Mouse (Mus musculus) liver, embryonic 14.5 days (tissue): ENCODE results near the gene Hnrnpa1. TPM values are rescaled to one million over a fixed set of nuclear protein-coding genes. Genes with fewer than 3 reads are reported as not detected.

Source experiments
- ATAC-seq: fragments of 200-750 bp; cut with Nextera tagmentation; 2 replicates; pipeline ENCODE4 v1.8.0; 2017; ENCODE audit warnings: moderate number of reproducible peaks, mild to moderate bottlenecking, moderate library complexity; ENCODE audit not compliant: insufficient read depth
- DNase-seq, 3 experiments: peaks; one replicate each; pipeline ENCODE4 v3.0.0-alpha.2; 2012 to 2013; ENCODE audit warnings: low read depth in 3 of 3, low spot score in 3 of 3
- H3K27ac ChIP-seq: fragments of 300-500 bp; sonication (generic); 2 replicates; pipeline ENCODE4 v1.5.1; 2014; ENCODE audit warnings: moderate library complexity, mild to moderate bottlenecking, control low read depth, inconsistent platforms
- H3K27me3 ChIP-seq: fragments of 300-500 bp; sonication (generic); 2 replicates; pipeline ENCODE4 v1.6.1; 2014; ENCODE audit warnings: mild to moderate bottlenecking, low read length, moderate library complexity; ENCODE audit not compliant: control insufficient read depth, insufficient read depth
- H3K36me3 ChIP-seq: fragments of 300-500 bp; sonication (generic); replicated peaks from 2 replicates; pipeline ENCODE4 v1.6.1; 2014; ENCODE audit warnings: low read depth; ENCODE audit not compliant: control insufficient read depth, insufficient read depth
- H3K4me1 ChIP-seq, 2 experiments: fragments of 200-500 bp in 1 of 2; fragments of 300-500 bp in 1 of 2; sonication (generic) in 1 of 2; replicated peaks; 2 replicates each; pipeline ENCODE4 v1.6.1; 2012 to 2014; ENCODE audit warnings: antibody characterized with exemption in 1 of 2, inconsistent platforms in 1 of 2, low read length in 1 of 2; ENCODE audit not compliant: control insufficient read depth in 2 of 2, insufficient read depth in 2 of 2
- H3K4me2 ChIP-seq: fragments of 300-500 bp; sonication (generic); 2 replicates; pipeline ENCODE4 v1.6.1; 2014; ENCODE audit warnings: low read depth, mild to moderate bottlenecking, control low read depth, moderate library complexity
- H3K4me3 ChIP-seq, 2 experiments: fragments of 200-500 bp in 1 of 2; fragments of 300-500 bp in 1 of 2; sonication (generic) in 1 of 2; 2 replicates each; pipeline ENCODE4 v1.5.1; 2012 to 2014; ENCODE audit warnings: low read depth in 2 of 2, low read length in 2 of 2, mild to moderate bottlenecking in 2 of 2, control low read depth in 1 of 2, inconsistent platforms in 1 of 2, moderate library complexity in 1 of 2; ENCODE audit not compliant: insufficient read depth in 1 of 2
- H3K9ac ChIP-seq: fragments of 300-500 bp; sonication (generic); replicated peaks from 2 replicates; pipeline ENCODE4 v1.6.1; 2014; ENCODE audit warnings: mild to moderate bottlenecking, control low read depth, moderate library complexity
- H3K9me3 ChIP-seq: fragments of 300-500 bp; sonication (generic); 2 replicates; pipeline ENCODE4 v1.6.1; 2016; ENCODE audit warnings: low read length, mixed read lengths; ENCODE audit not compliant: control insufficient read depth
- CTCF ChIP-seq: IDR thresholded peaks from 2 replicates; pipeline ENCODE4 v1.5.1; 2016; ENCODE audit warnings: antibody characterized with exemption, low read depth, control low read depth
- EP300 ChIP-seq: IDR thresholded peaks from 2 replicates; pipeline ENCODE4 v1.6.1; 2016; ENCODE audit warnings: antibody characterized with exemption, low read depth
- WGBS: fragments of 180-500 bp; shearing (Covaris S2); extraction: QIAGEN DNeasy Blood & Tissue Kit; methylation state at CpG from one replicate; pipeline ENCODE4 v1.1.7; 2014; ENCODE audit not compliant: insufficient replicate concordance; 5-methylcytosine and 5-hydroxymethylcytosine counted together
- microRNA counts: library from miRNA; unstranded; fragments of <30 nt; microRNA quantifications from one replicate; lab custom pipeline; 2016
- microRNA-seq: library from miRNA; unstranded; fragments of <30 nt; microRNA quantifications from one replicate; pipeline ENCODE4, GENCODE M21; 2016
- polyA plus RNA-seq, 2 experiments: library from polyadenylated mRNA; depleted of rRNA in 1 of 2; stranded (reverse) in 1 of 2; unstranded in 1 of 2; fragments of >200 nt; fragmentation: Nextera tagmentation in 1 of 2; extraction: Ambion mirVana in 1 of 2; gene quantifications; 2 replicates each; pipeline versions ENCODE4 v1.2.1 to v1.2.3; 2012 to 2014

Gene Hnrnpa1
- polyA plus RNA-seq, 2 experiments = 240 to 510 TPM

DNA sequence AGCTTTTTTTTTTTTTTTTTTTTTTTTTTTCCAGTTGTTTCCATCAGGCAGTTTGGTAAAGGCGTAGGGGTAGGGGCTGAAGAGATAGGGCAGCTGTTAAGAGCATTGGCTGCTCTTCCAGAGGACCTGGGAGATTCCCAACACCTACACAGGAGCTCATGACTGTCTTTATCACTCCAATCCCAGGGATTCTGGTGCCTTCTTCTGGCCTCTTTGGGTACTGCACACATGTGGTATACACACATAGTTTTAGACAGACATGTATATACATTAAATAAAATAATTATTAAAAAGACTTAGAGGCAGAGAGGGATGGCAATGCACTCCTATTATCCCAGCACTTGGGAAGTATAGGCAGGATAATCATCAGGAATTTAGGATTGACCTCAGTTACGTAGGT, 53.1 kb downstream of the Hnrnpa1 start:
- Histone ChIP-seq H3K4me1 (no peaks in the 10 kb centered on the region), H3K27ac (no peak overlapping the region), H3K4me2 (no peak overlapping the region), H3K9me3 (no peaks in the 10 kb centered on the region), H3K27me3 (no peaks in the 10 kb centered on the region), H3K9ac (no peak overlapping the region), H3K36me3 (peaks cover 76% of the 10 kb centered on the region), H3K4me3 (no peak overlapping the region)
- no peak for ATAC-seq
- TF ChIP-seq CTCF (peak; percentile 47), EP300 (no peak)
- 94% methylated on average over 2 of the region's 2 CpGs for WGBS
- DNase-seq = no peak

DNA sequence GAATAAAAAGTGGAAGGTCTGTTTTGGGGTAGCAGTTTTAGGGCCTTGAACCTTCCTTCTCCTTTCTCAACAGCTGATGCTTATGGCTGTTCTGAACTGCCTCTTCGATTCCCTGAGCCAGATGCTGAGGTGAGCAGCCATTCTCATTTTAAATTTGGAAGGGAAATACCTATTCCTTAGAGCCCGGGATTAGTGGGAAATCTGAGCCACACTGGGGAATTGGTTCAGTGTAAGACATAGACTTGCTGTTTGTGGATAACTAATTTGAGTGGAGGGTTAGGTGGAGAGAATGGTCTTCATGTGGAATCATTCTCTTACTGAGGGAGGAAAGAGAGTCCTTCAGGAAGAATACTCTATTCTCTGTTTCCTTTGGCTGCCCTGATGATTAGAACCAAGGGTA, 54.4 kb downstream of the Hnrnpa1 start:
- WGBS = 81% methylated on average over 2 of the region's 2 CpGs

DNA sequence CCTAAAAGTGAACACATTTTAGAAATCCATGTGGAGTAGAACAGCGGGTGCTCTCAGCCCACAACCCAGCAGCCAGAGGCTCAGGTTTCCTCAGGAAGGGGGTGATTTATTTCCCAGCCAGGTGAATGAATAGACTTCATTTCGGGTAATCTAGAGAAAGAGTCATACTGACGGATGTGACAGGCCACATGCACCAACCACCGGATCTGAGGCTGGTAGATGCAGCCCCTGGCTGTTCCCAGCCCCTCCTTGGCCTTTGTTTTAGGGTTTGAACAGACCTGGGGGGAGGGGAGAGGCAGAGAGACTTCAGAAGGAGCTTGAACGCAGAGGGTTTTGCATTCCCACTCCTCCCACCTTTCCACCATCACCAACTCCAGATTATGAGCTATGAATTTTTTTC, 55.6 kb downstream of the Hnrnpa1 start:
- H3K4me3 ChIP-seq = no peak overlapping the region
- H3K36me3 ChIP-seq = peaks cover 59% of the 10 kb centered on the region
- TF ChIP-seq CTCF = no peak
- TF ChIP-seq EP300 = no peak
- no peak overlapping the region for H3K4me2 ChIP-seq
- DNase-seq (no peak), ATAC-seq (no peak)
- H3K9me3 ChIP-seq = no peaks in the 10 kb centered on the region
- H3K4me1 ChIP-seq = no peaks in the 10 kb centered on the region
- H3K27me3 ChIP-seq = no peaks in the 10 kb centered on the region
- no peak overlapping the region for H3K27ac ChIP-seq
- no peak overlapping the region for H3K9ac ChIP-seq
- WGBS = 36% methylated on average over 5 of the region's 5 CpGs

More for the DNA sequence above, 54.4 kb downstream of the Hnrnpa1 start:
- no peak overlapping the region for H3K9ac ChIP-seq
- no peak overlapping the region for H3K4me3 ChIP-seq
- no peaks in the 10 kb centered on the region for H3K27me3 ChIP-seq
- no peaks in the 10 kb centered on the region for H3K9me3 ChIP-seq
- ATAC-seq (no peak), DNase-seq (no peak)
- no peak overlapping the region for H3K27ac ChIP-seq
- no peaks in the 10 kb centered on the region for H3K4me1 ChIP-seq
- H3K4me2 ChIP-seq = no peak overlapping the region
- TF ChIP-seq EP300 = no peak
- TF ChIP-seq CTCF = no peak
- H3K36me3 ChIP-seq = peaks cover 68% of the 10 kb centered on the region

MicroRNA genes within 50 kb of the gene (microRNA counts, 519-probe panel; counts per million panel counts)
- microRNA mmu-miR-148b (lab: Ali Mortazavi, UCI) = 6,207 counts per million, percentile 48 among the panel's probes with 10 or more counts

Small RNA genes lying within 50 kb of the gene (microRNA-seq; reads per million reads assigned to microRNA genes)
- 847 reads per million, percentile 71 among the genes with 10 or more reads in this experiment for gene Mir148b

Other genes starting within 250 kb of the Hnrnpa1 start
- 0.04 TPM in 1 of 2 replicates, not detected in the other for gene Hoxc8, start 249.8 kb upstream of the Hnrnpa1 start, polyA plus RNA-seq (2012; rRNA removed)
- 0.04 TPM in 1 of 2 replicates, not detected in the other for gene Hoxc8, start 249.8 kb upstream of the Hnrnpa1 start, polyA plus RNA-seq (2014; fragmentation: Nextera tagmentation; extraction: Ambion mirVana)
- 0.06 TPM in 2 replicates for gene Hoxc6, start 242.2 kb upstream of the Hnrnpa1 start, polyA plus RNA-seq (2012; rRNA removed)
- 0.14 TPM in 1 of 2 replicates, not detected in the other for gene Hoxc6, start 242.2 kb upstream of the Hnrnpa1 start, polyA plus RNA-seq (2014; fragmentation: Nextera tagmentation; extraction: Ambion mirVana)
- gene Hoxc4, start 221.5 kb upstream of the Hnrnpa1 start, polyA plus RNA-seq (2012; rRNA removed) = 0.07 and 0.12 TPM in 2 replicates
- gene Hoxc4, start 221.5 kb upstream of the Hnrnpa1 start, polyA plus RNA-seq (2014; fragmentation: Nextera tagmentation; extraction: Ambion mirVana) = 0.05 and 0.06 TPM in 2 replicates
- 3.6 and 4.4 TPM in 2 replicates for gene Smug1, start 73.3 kb upstream of the Hnrnpa1 start, polyA plus RNA-seq (2012; rRNA removed)
- gene Smug1, start 73.3 kb upstream of the Hnrnpa1 start, polyA plus RNA-seq (2014; fragmentation: Nextera tagmentation; extraction: Ambion mirVana) = 3.8 and 4.7 TPM in 2 replicates
- gene Cbx5, start 616 bp upstream of the Hnrnpa1 start, polyA plus RNA-seq (2012; rRNA removed) = 27.8 and 32.4 TPM in 2 replicates
- gene Cbx5, start 616 bp upstream of the Hnrnpa1 start, polyA plus RNA-seq (2014; fragmentation: Nextera tagmentation; extraction: Ambion mirVana) = 54.4 and 57.1 TPM in 2 replicates
- 178 and 222 TPM in 2 replicates for gene Nfe2, start 18.0 kb downstream of the Hnrnpa1 start, polyA plus RNA-seq (2012; rRNA removed)
- 175 and 184 TPM in 2 replicates for gene Nfe2, start 18.0 kb downstream of the Hnrnpa1 start, polyA plus RNA-seq (2014; fragmentation: Nextera tagmentation; extraction: Ambion mirVana)
- 118 and 133 TPM in 2 replicates for gene Copz1, start 32.3 kb downstream of the Hnrnpa1 start, polyA plus RNA-seq (2012; rRNA removed)
- 205 and 219 TPM in 2 replicates for gene Copz1, start 32.3 kb downstream of the Hnrnpa1 start, polyA plus RNA-seq (2014; fragmentation: Nextera tagmentation; extraction: Ambion mirVana)
- gene Gpr84, start 70.2 kb downstream of the Hnrnpa1 start, polyA plus RNA-seq (2012; rRNA removed) = 0.17 and 0.20 TPM in 2 replicates
- gene Gpr84, start 70.2 kb downstream of the Hnrnpa1 start, polyA plus RNA-seq (2014; fragmentation: Nextera tagmentation; extraction: Ambion mirVana) = 0.18 and 0.32 TPM in 2 replicates
- gene Zfp385a, start 99.7 kb downstream of the Hnrnpa1 start, polyA plus RNA-seq (2012; rRNA removed) = 4.9 and 5.6 TPM in 2 replicates
- 4.7 and 6.2 TPM in 2 replicates for gene Zfp385a, start 99.7 kb downstream of the Hnrnpa1 start, polyA plus RNA-seq (2014; fragmentation: Nextera tagmentation; extraction: Ambion mirVana)
- 8.4 and 9.3 TPM in 2 replicates for gene Itga5, start 126.3 kb downstream of the Hnrnpa1 start, polyA plus RNA-seq (2012; rRNA removed)
- 9.9 and 12.5 TPM in 2 replicates for gene Itga5, start 126.3 kb downstream of the Hnrnpa1 start, polyA plus RNA-seq (2014; fragmentation: Nextera tagmentation; extraction: Ambion mirVana)
- not detected in 2 replicates for gene Gtsf1, start 190.0 kb downstream of the Hnrnpa1 start, polyA plus RNA-seq (2012; rRNA removed)
- gene Gtsf1, start 190.0 kb downstream of the Hnrnpa1 start, polyA plus RNA-seq (2014; fragmentation: Nextera tagmentation; extraction: Ambion mirVana) = not detected in 2 replicates
- not detected in 2 replicates for gene Gtsf2, start 208.0 kb downstream of the Hnrnpa1 start, polyA plus RNA-seq (2012; rRNA removed)
- not detected in 2 replicates for gene Gtsf2, start 208.0 kb downstream of the Hnrnpa1 start, polyA plus RNA-seq (2014; fragmentation: Nextera tagmentation; extraction: Ambion mirVana)
- gene Nckap1l, start 213.4 kb downstream of the Hnrnpa1 start, polyA plus RNA-seq (2012; rRNA removed) = 4.9 and 5.6 TPM in 2 replicates
- gene Nckap1l, start 213.4 kb downstream of the Hnrnpa1 start, polyA plus RNA-seq (2014; fragmentation: Nextera tagmentation; extraction: Ambion mirVana) = 5.9 and 6.1 TPM in 2 replicates